Mouse (Mus musculus) thymus, adult 2 months (tissue): ENCODE measurements around the gene Zfp523. TPM values are rescaled to one million over a fixed set of nuclear protein-coding genes. Genes with fewer than 3 reads are reported as not detected.

Source experiments
- DNase-seq: peaks from one replicate; pipeline ENCODE4 v3.0.0; 2021
- H3K27ac ChIP-seq: fragments of 200-500 bp; 2 replicates; pipeline ENCODE4 v1.5.1; 2012; ENCODE audit warnings: low read length, control low read depth; ENCODE audit not compliant: control insufficient read depth, insufficient read depth
- H3K27me3 ChIP-seq: fragments of 200-500 bp; 2 replicates; pipeline ENCODE4 v1.6.1; 2012; ENCODE audit warnings: mild to moderate bottlenecking, low read length, moderate library complexity, mixed read lengths; ENCODE audit not compliant: control insufficient read depth, insufficient read depth
- H3K36me3 ChIP-seq: fragments of 200-500 bp; 2 replicates; pipeline ENCODE4 v1.6.1; 2012; ENCODE audit warnings: mild to moderate bottlenecking, low read length, moderate library complexity; ENCODE audit not compliant: control insufficient read depth, insufficient read depth
- H3K4me1 ChIP-seq: fragments of 200-500 bp; replicated peaks from 2 replicates; pipeline ENCODE4 v1.6.1; 2012; ENCODE audit warnings: low read length; ENCODE audit not compliant: control insufficient read depth, insufficient read depth
- H3K4me3 ChIP-seq: fragments of 200-500 bp; 2 replicates; pipeline ENCODE4 v1.5.1; 2012; ENCODE audit warnings: mild to moderate bottlenecking, low read length, control low read depth, moderate library complexity; ENCODE audit not compliant: control insufficient read depth, insufficient read depth
- CTCF ChIP-seq: fragments of 200-500 bp; IDR thresholded peaks from 2 replicates; pipeline ENCODE4 v1.5.1; 2012; ENCODE audit warnings: mild to moderate bottlenecking, control low read depth, low read length, moderate library complexity, borderline replicate concordance; ENCODE audit not compliant: control insufficient read depth, poor library complexity, insufficient read depth; ENCODE audit errors: extremely low read depth
- POLR2A ChIP-seq: fragments of 200-500 bp; IDR thresholded peaks from 2 replicates; pipeline ENCODE4 v1.6.1; 2012; ENCODE audit warnings: mild to moderate bottlenecking, low read length, control low read depth, moderate library complexity; ENCODE audit not compliant: control insufficient read depth, poor library complexity, insufficient read depth; ENCODE audit errors: extremely low read depth
- WGBS: fragments of 180-500 bp; shearing (Covaris S2); methylation state at CpG from one replicate; pipeline ENCODE4 v1.1.7; 2018; 5-methylcytosine and 5-hydroxymethylcytosine counted together
- polyA plus RNA-seq: library from polyadenylated mRNA; depleted of rRNA; stranded (reverse); fragments of >200 nt; gene quantifications from 2 replicates; pipeline ENCODE4 v1.2.3, GENCODE M21; 2012

Gene Zfp523
- polyA plus RNA-seq, 1 experiment = 55.7 TPM

DNA sequence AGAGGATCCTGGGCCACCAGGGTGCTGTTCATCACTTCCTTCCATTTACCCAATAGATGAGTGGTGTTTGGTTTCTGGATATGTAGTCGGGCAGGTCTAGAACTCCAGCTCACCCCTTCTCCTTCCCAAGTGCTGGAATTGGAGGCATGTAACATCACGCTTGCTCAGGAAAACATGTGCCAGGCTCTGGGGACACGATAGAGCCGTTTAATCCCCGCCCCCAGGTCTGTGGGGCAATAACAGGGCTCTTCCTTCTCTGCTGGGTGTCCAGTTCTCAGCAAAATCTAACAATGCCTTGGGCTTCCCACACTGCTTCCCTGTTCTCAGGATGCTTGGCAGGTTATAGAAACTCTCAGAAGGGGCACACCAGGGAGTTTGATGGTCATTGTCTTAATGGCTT is 60.4 kb downstream of the Zfp523 start:
- no peak for DNase-seq
- Histone ChIP-seq H3K4me3 (no peak overlapping the region), H3K4me1 (peaks cover 11% of the 10 kb centered on the region), H3K27me3 (no peaks in the 10 kb centered on the region), H3K36me3 (peaks cover 5% of the 10 kb centered on the region; the same call in 1 of the 2 replicates), H3K27ac (no peak overlapping the region)
- 96% methylated on average over 5 of the region's 5 CpGs for WGBS
- TF ChIP-seq CTCF (no peak), POLR2A (no peak)

DNA sequence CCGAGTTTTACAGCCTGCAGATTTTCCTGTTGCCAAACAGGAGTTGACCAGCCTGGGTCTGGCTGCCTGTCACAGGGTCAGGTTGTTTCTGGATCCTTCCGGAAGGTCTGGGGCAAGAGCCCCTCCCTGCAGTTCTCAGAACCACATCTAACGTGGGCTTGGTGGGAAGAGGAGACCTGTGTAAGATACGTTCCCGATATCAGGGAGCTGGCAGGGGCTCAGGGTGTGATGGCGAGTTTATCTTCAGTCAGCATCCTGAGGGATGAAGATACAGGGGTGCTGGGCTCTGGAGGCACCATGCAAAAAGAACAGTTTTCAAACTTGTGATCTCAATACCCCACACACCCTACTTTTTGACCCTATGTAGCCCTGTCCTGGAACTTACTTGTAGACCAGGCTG is 60.9 kb downstream of the Zfp523 start:
- WGBS = 91% methylated on average over 6 of the region's 6 CpGs
- TF ChIP-seq POLR2A (no peak), CTCF (no peak)

GRCm38 (mm10) chr17:28240846-28241245 is 63.9 kb downstream of the Zfp523 start:
- H3K27me3 ChIP-seq = no peaks in the 10 kb centered on the region
- DNase-seq = no peak
- no peak overlapping the region for H3K27ac ChIP-seq
- no peak overlapping the region for H3K4me3 ChIP-seq
- WGBS = over 99% methylated on average over 5 of the region's 5 CpGs
- H3K36me3 ChIP-seq = peaks cover 5% of the 10 kb centered on the region; the same call in 1 of the 2 replicates
- no peak for TF ChIP-seq POLR2A
- no peak for TF ChIP-seq CTCF
- peaks cover under 1% of the 10 kb centered on the region; the same call in 1 of the 2 replicates for H3K4me1 ChIP-seq

More for the DNA sequence above, 60.9 kb downstream of the Zfp523 start:
- no peak for DNase-seq
- peaks cover 11% of the 10 kb centered on the region for H3K4me1 ChIP-seq
- peaks cover 5% of the 10 kb centered on the region; the same call in 1 of the 2 replicates for H3K36me3 ChIP-seq
- no peak overlapping the region for H3K4me3 ChIP-seq
- no peak overlapping the region for H3K27ac ChIP-seq
- no peaks in the 10 kb centered on the region for H3K27me3 ChIP-seq

GRCm38 (mm10) chr17:28242296-28242695 is 65.4 kb downstream of the Zfp523 start:
- Histone ChIP-seq H3K4me3 (no peak overlapping the region), H3K27me3 (no peaks in the 10 kb centered on the region), H3K4me1 (peaks cover 10% of the 10 kb centered on the region), H3K27ac (no peak overlapping the region), H3K36me3 (peaks cover 5% of the 10 kb centered on the region; the same call in 1 of the 2 replicates)
- 95% methylated on average over 6 of the region's 6 CpGs for WGBS
- TF ChIP-seq POLR2A (no peak), CTCF (no peak)
- DNase-seq = no peak

DNA sequence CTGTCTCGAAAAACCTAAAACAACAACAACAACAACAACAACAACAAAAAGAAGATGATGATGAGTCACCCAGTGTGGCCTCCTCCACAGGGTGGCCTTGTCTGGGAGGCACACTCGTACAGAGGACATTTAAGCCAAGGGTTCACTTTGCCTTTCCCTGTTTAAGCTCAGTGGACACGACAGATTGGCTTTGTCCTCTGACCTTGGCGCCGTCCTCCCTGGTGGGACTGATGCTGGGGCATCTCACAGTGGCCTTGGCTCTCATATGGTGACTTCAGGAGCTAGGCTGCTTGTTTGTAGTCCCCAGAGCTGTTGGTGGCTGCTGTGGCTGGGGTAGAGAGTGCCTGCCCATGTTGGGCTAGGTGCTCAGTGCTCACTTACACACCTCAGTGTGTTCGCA is 67.3 kb downstream of the Zfp523 start:
- 95% methylated on average over 6 of the region's 6 CpGs for WGBS
- DNase-seq = no peak
- Histone ChIP-seq H3K36me3 (peaks cover 5% of the 10 kb centered on the region; the same call in 1 of the 2 replicates), H3K27ac (no peak overlapping the region), H3K4me1 (peaks cover 17% of the 10 kb centered on the region), H3K4me3 (no peak overlapping the region), H3K27me3 (no peaks in the 10 kb centered on the region)
- no peak for TF ChIP-seq POLR2A

DNA sequence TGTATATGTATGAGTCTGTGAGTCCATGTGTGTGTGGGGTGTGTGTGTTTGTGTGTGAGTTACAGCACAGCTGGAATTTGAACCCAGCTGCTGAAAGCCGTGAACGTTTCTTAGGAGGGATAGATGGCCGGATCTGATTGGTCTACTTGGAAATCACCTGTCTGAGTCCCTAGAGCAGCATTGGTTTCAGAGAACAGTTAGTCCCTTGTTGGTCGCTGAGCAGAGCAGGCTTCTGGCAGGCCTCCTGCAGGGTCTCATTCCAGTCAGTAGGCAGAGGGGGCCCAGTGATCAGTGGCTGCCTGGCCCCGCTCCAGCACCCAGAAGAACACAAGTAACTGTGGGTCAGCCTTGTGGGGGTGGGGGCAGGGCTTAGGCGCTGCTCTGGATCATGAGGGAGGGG is 67.8 kb downstream of the Zfp523 start:
- H3K4me3 ChIP-seq = no peak overlapping the region
- no peaks in the 10 kb centered on the region for H3K27me3 ChIP-seq
- no peak overlapping the region for H3K27ac ChIP-seq
- peaks cover 5% of the 10 kb centered on the region; the same call in 1 of the 2 replicates for H3K36me3 ChIP-seq
- 88% methylated on average over 6 of the region's 6 CpGs for WGBS
- H3K4me1 ChIP-seq = peaks cover 17% of the 10 kb centered on the region
- DNase-seq = no peak
- TF ChIP-seq POLR2A = no peak
- no peak for TF ChIP-seq CTCF

- H3K4me3 ChIP-seq = no peak overlapping the region
- 29% methylated on average over 11 of the region's 11 CpGs for WGBS
These were observed 69.7 kb downstream of the Zfp523 start for GRCm38 (mm10) chr17:28246640-28247039.

More at GRCm38 (mm10) chr17:28246640-28247039, 69.7 kb downstream of the Zfp523 start:
- H3K4me1 ChIP-seq = peaks cover 17% of the 10 kb centered on the region
- H3K27ac ChIP-seq = no peak overlapping the region
- H3K36me3 ChIP-seq = no peaks in the 10 kb centered on the region; the same call in 1 of the 2 replicates
- no peaks in the 10 kb centered on the region for H3K27me3 ChIP-seq
- TF ChIP-seq CTCF = no peak
- TF ChIP-seq POLR2A = no peak
- DNase-seq = no peak
